8 mouse cellular contexts compared by ENCODE assay signal in genomic region chr10:75837248-75837759, GRCm38 (mm10). TPM values are rescaled to one million over a fixed set of nuclear protein-coding genes. Genes with fewer than 3 reads are reported as not detected.
DNase-seq lines count a peak whose midpoint lies in the region; ATAC-seq and TF ChIP-seq lines count a peak whose summit lies in the region.

Gstt2 (minus strand) TSS chr10:75837424.

- peak within 1 kb of the TSS; percentile 88 for H3K27ac ChIP-seq in hindbrain, embryonic 10.5 days
- peak within 1 kb of the TSS; percentile 90 for H3K27ac ChIP-seq in lung, embryonic 15.5 days
- peak within 1 kb of the TSS; percentile 74 for H3K27ac ChIP-seq in olfactory bulb, adult 2 months (ENCODE audit: insufficient read depth, low read depth, low read length)

- peaks cover 53% of the 10 kb centered on the region for H3K4me1 ChIP-seq in hindbrain, embryonic 10.5 days (replicated peaks)
- peaks cover 49% of the 10 kb centered on the region for H3K4me1 ChIP-seq in lung, embryonic 15.5 days
- H3K4me1 ChIP-seq in olfactory bulb, adult 2 months (ENCODE audit: control insufficient read depth, insufficient read depth, low read length) = peaks cover 18% of the 10 kb centered on the region

- H3K36me3 ChIP-seq in hindbrain, embryonic 10.5 days = no peaks in the 10 kb centered on the region
- H3K36me3 ChIP-seq in lung, embryonic 15.5 days = no peaks in the 10 kb centered on the region

- peaks cover 36% of the 10 kb centered on the region for H3K27me3 ChIP-seq in hindbrain, embryonic 10.5 days (ENCODE audit: insufficient read depth, poor library complexity, severe bottlenecking)
- no peaks in the 10 kb centered on the region for H3K27me3 ChIP-seq in lung, embryonic 15.5 days

- WGBS in hindbrain, embryonic 10.5 days = under 1% methylated on average over 21 of the region's 21 CpGs
- WGBS in lung, embryonic 15.5 days = under 1% methylated on average over 21 of the region's 21 CpGs
- WGBS in olfactory bulb, adult 2 months = under 1% methylated on average over 21 of the region's 21 CpGs

- TF ChIP-seq CTCF in olfactory bulb, adult 2 months (IDR thresholded peaks at IDR 0.05; ENCODE audit: insufficient read depth, low read depth, low read length) = no peak

- peak within 1 kb of the TSS; percentile 82 for H3K4me2 ChIP-seq in lung, embryonic 15.5 days

- peak within 1 kb of the TSS; percentile 45 for H3K9ac ChIP-seq in lung, embryonic 15.5 days

- no peaks in the 10 kb centered on the region for H3K9me3 ChIP-seq in hindbrain, embryonic 10.5 days
- no peaks in the 10 kb centered on the region for H3K9me3 ChIP-seq in lung, embryonic 15.5 days

- DNase-seq in NIH3T3 (ENCODE audit: low read depth) = peak; percentile 93
- peak; percentile 94 for DNase-seq in cerebellum, adult 9-11 months
- peak; percentile 85 to 95 for DNase-seq in frontal cortex, adult 2 months (ENCODE audit: extremely low spot score in 1 of 2, low spot score in 1 of 2)
- DNase-seq in hindbrain, embryonic 10.5 days (ENCODE audit: low spot score) = peak; percentile 96
- peak; percentile 83 for DNase-seq in layer of hippocampus, adult 9-10 months (ENCODE audit: low spot score)
- DNase-seq in thymus, adult 18-20 months = peak; percentile 81 to 88

- peak; percentile 88 for ATAC-seq in lung, embryonic 15.5 days (ENCODE audit: borderline replicate concordance, extremely low read depth, low FRiP score, low TSS enrichment)

- H3K4me3 ChIP-seq in hindbrain, embryonic 10.5 days = peak within 1 kb of the TSS; percentile 46
- H3K4me3 ChIP-seq in lung, embryonic 15.5 days = peak within 1 kb of the TSS; percentile 49
- peak within 1 kb of the TSS; percentile 55 for H3K4me3 ChIP-seq in olfactory bulb, adult 2 months (ENCODE audit: insufficient read depth, low read depth, low read length)

- 0 out of 2 replicates have a peak, but pooled peaks have one; percentile 59 for TF ChIP-seq POLR2A in olfactory bulb, adult 2 months (IDR thresholded peaks at IDR 0.05; ENCODE audit: insufficient read depth, low read depth, low read length)

RNA-seq across cellular contexts. Expression of gene Gstt2, which starts in this region (rescaled TPM):
- polyA plus RNA-seq in frontal cortex, adult 2 months (2012; rRNA removed) = 17.8 and 20.9 TPM in 2 replicates
- 7.9 and 8.5 TPM in 2 replicates for polyA plus RNA-seq in hindbrain, embryonic 10.5 days (2016; fragmentation: Nextera tagmentation; extraction: Ambion mirVana)
- polyA plus RNA-seq in lung, embryonic 15.5 days (2015; fragmentation: Nextera tagmentation; extraction: Ambion mirVana) = 37.3 and 39.1 TPM in 2 replicates
- not detected in 2 replicates for polyA plus RNA-seq in olfactory bulb, adult 2 months (2012; ENCODE audit: insufficient read depth, insufficient read length, low replicate concordance, missing spikeins)

Comparison
In these comparisons a context has a peak if more than half of its experiments do, and no peak if none do; other contexts are left out.
1. Peak in every context shown above with its lines: DNase-seq, ATAC-seq, H3K4me3 ChIP-seq and H3K27ac ChIP-seq.